Mouse (Mus musculus) ovary, postnatal 14 days (tissue): ENCODE results near the gene Tmigd3.
"Not testable (repeated sequence)": the region's sequence is repeated elsewhere in the genome, so short reads cannot be mapped to it uniquely, and the experiment has no call there.

ENCODE experiments used
- DNase-seq: peaks from one replicate; pipeline ENCODE4 v3.0.0; 2022; ENCODE audit warnings: low spot score

Gene Tmigd3

GRCm38 (mm10) chr3:105904213-105904612, 33.5 kb downstream of the Tmigd3 start:
- DNase-seq = no peak

- no peak for DNase-seq
These were observed 34.0 kb downstream of the Tmigd3 start for GRCm38 (mm10) chr3:105904721-105905120.

- DNase-seq = no peak
These were observed 37.4 kb downstream of the Tmigd3 start for GRCm38 (mm10) chr3:105907956-105908655.

GRCm38 (mm10) chr3:105908976-105909375, 38.3 kb downstream of the Tmigd3 start:
- DNase-seq = no peak

GRCm38 (mm10) chr3:105910519-105911190, 40.0 kb downstream of the Tmigd3 start:
- DNase-seq = no peak

- no peak for DNase-seq
These were observed 41.6 kb downstream of the Tmigd3 start for GRCm38 (mm10) chr3:105912097-105912880.

- no peak for DNase-seq
These were observed 43.4 kb downstream of the Tmigd3 start for GRCm38 (mm10) chr3:105913839-105914681.

- no peak for DNase-seq
These were observed 44.6 kb downstream of the Tmigd3 start for GRCm38 (mm10) chr3:105915281-105915680.

GRCm38 (mm10) chr3:105916455-105916854, 45.8 kb downstream of the Tmigd3 start:
- not testable (repeated sequence) for DNase-seq

- no peak for DNase-seq
These were observed 47.1 kb downstream of the Tmigd3 start for GRCm38 (mm10) chr3:105917656-105918354.

- no peak for DNase-seq
These were observed 47.6 kb downstream of the Tmigd3 start for GRCm38 (mm10) chr3:105918355-105918745.

- DNase-seq = not testable (repeated sequence)
These were observed 50.0 kb downstream of the Tmigd3 start for GRCm38 (mm10) chr3:105920743-105921142.

GRCm38 (mm10) chr3:105921959-105922358, 51.3 kb downstream of the Tmigd3 start:
- no peak for DNase-seq

- DNase-seq = no peak
These were observed 53.9 kb downstream of the Tmigd3 start for GRCm38 (mm10) chr3:105924616-105925015.

- no peak for DNase-seq
These were observed 57.0 kb downstream of the Tmigd3 start for GRCm38 (mm10) chr3:105927561-105928194.

GRCm38 (mm10) chr3:105928195-105928569, 57.5 kb downstream of the Tmigd3 start:
- no peak for DNase-seq

- DNase-seq = no peak
These were observed 58.1 kb downstream of the Tmigd3 start for GRCm38 (mm10) chr3:105928781-105929180.

GRCm38 (mm10) chr3:105929821-105930220, 59.1 kb downstream of the Tmigd3 start:
- DNase-seq = no peak

- no peak for DNase-seq
These were observed 60.4 kb downstream of the Tmigd3 start for GRCm38 (mm10) chr3:105931095-105931494.

GRCm38 (mm10) chr3:105932240-105933071, 61.8 kb downstream of the Tmigd3 start, which contains the start of gene I830077J02Rik:
TSS of gene I830077J02Rik (minus strand) at chr3:105932664.
- no peak for DNase-seq
